Mouse (Mus musculus): ENCODE data around the gene Mrpl34.

Mrpl34 gene

DNA sequence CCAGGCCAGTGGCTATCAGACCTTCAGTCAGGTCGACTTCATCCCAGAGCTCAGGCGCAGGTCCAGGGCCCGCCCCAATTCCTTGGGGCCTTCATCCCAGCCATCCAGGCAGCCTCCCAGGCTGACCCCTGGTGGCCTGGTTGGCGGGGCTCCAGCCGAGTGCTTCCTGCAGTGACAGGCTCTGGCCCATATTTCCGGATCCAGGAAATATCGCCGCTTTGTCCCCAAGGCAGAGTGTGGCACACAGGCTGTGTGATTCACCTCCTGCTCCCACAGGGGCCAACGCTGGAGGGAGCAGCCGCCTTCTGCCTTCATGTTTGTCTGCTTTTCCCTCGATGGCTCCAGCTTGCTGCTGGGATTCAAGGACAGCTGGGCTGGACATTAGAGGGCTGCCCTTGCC, 31.7 kb downstream of the Mrpl34 start:
- peak; percentile 92 for DNase-seq

DNA sequence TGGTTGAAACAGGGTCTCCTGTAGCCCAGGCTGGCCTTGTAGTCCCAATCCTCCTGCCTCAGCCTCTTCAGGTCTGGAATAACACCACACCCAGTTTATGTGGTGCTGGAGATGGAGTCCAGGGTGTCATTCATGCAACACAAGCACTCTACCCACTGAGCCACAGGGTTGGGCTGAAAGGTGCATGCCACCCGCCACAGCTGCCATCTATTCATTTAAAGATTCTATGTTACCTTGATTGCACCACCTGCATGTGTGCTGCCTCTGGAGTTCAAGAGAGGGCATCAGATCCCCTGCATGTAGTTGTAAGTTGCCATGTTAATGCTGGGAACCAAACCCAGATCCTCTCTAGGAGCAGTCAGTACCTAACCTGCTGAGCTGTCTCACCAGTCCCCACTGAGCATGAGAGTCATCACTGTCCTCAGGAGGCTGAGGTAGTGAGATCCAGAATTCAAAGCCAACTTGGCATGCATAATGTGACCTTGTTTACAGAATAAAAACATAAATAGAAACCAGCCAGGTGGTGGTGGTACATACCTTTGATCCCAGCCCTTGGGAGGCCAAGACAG, 32.4 kb downstream of the Mrpl34 start:
- no peak for DNase-seq

GRCm38 (mm10) chr8:71497881-71498501, 33.2 kb downstream of the Mrpl34 start:
- DNase-seq, result peak; percentile 57

- peak; percentile 49 for DNase-seq
Measured at GRCm38 (mm10) chr8:71498816-71499690, 34.3 kb downstream of the Mrpl34 start.

DNA sequence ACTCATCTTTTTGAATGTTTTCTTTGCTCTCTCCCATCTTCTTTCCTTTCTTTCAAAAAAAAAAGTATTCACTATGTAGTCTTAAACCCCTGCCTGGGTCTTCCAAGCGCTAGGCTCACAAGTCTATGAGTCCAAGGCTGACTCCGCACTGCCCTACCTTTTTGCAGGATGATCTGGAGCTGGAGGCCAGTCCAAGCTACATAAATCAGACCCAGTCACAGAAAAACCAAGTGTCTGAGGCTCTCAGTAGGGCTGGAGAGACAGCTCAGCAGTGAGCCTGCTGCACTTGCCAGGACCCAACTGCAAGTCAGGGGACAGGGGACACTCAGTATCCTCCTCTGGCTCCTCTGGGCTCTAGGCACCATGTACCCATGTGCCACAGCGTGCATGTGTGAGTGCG, 39.6 kb downstream of the Mrpl34 start:
- no peak for DNase-seq

- no peak for DNase-seq
Measured at GRCm38 (mm10) chr8:71505326-71505725, 40.6 kb downstream of the Mrpl34 start.

- no peak for DNase-seq
Measured at GRCm38 (mm10) chr8:71505979-71506378, 41.2 kb downstream of the Mrpl34 start.

DNA sequence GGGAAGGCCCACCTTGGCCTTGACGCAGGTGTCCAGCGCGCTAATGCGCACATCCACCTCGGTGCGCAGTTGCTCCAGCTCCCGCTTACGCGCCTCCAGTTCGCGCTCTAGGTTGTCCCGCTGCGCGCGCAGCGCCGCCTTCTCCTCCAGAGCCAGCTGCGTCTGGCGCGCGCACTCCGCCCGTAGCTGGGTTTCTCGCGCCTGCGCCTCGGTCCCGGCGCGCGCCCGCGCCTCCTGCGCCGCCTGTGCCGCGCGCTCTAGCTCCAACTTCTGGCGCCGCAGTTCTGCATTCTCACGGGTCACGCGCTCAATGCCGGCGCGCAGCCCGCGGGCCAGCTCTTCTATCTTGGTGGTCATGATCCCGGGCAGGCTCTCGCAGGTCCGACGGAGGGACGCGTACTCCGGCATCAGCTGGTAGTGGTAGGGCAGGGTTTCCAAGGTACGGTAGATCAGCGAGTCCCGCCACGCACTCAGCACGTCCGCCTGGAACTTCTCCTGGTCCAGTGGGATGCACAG, 42.9 kb downstream of the Mrpl34 start:
- DNase-seq, result peak; percentile 74

DNA sequence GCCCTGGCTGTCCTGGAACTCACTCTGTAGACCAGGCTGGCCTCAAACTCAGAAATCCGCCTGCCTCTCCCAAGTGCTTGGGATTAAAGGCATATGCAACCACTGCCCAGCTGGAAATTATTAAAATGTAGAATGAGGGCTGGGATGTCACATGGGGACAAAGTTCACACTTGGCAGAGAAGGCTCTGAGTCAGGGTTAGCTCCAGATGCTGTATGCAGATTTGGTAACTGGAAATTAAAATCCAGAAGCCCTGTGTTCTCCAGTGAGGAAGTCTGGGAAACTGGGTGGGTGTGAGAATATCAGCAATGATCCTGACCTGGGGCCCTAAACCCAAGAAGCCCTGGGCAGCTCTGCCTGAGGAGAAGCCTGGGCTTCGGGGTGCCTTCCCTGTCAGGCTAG, 44.6 kb downstream of the Mrpl34 start:
- DNase-seq, result no peak

DNA sequence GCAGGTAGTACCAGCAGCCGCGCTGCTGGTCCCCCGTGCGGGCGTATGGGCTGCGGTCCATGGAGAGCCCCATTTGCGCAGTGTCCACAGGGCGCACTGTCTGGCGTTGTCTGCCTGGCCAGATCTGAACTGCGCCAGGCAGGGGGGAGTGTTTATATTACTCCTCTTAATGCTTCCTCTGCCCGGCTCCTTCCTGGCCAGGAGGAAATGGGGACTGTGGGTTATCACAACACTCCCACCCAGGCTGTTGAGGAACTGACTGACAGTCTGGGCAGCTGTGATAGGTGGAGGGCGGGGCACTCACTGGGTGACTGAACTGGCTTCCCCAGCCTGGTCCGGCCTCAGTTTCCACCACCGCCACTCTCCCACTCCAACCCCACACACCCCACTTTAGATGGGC, 46.9 kb downstream of the Mrpl34 start, which contains the start of gene Plvap:
TSS of gene Plvap (minus strand) at position 109 of the 400 bp plus-strand sequence.
- peak; percentile 51 for DNase-seq

DNA sequence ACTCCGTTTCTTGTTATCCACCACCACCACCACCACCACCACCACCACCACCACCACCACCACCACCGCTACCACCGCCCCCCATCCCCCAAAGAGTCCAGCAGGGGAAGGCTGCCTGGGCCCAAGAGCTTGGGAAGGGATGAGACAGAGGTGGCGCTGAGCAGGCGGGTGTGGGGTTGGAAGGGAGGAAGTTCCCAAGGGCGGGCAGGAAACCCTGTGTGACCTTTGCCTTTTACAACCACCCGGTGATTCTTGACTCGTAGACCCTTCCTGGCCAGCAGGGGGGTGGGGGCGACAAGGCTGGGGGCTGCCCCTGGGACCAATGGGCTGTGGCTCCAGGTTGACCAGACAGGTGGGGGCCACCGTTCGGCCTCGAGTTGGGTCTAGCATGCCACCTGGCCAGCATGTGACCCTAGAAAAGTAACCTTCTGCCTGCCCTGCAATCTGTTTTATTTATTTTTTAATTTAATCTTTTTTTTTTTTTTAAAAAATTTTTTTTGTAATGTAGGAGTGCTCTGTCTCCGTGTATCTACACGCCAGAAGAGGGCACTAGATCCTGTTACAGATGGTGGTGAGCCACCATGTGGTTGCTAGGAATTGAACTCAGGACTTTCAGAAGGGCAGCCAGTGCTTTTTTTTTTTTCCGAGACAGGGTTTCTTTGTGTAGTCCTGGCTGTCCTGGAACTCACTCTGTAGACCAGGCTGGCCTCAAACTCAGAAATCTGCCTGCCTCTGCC, 48.4 kb downstream of the Mrpl34 start:
- DNase-seq, result peak; percentile 47

GRCm38 (mm10) chr8:71515043-71515442, 50.3 kb downstream of the Mrpl34 start:
- no peak for DNase-seq

Measured in kidney, adult 18-20 months (tissue).